Mouse (Mus musculus): ENCODE data around the gene Ptpn1. TPM values are rescaled to one million over a fixed set of nuclear protein-coding genes. Genes with fewer than 3 reads are reported as not detected.

Gene Ptpn1
- polyA plus RNA-seq, 1 experiment from 2014 or later = 89.8 TPM

DNA sequence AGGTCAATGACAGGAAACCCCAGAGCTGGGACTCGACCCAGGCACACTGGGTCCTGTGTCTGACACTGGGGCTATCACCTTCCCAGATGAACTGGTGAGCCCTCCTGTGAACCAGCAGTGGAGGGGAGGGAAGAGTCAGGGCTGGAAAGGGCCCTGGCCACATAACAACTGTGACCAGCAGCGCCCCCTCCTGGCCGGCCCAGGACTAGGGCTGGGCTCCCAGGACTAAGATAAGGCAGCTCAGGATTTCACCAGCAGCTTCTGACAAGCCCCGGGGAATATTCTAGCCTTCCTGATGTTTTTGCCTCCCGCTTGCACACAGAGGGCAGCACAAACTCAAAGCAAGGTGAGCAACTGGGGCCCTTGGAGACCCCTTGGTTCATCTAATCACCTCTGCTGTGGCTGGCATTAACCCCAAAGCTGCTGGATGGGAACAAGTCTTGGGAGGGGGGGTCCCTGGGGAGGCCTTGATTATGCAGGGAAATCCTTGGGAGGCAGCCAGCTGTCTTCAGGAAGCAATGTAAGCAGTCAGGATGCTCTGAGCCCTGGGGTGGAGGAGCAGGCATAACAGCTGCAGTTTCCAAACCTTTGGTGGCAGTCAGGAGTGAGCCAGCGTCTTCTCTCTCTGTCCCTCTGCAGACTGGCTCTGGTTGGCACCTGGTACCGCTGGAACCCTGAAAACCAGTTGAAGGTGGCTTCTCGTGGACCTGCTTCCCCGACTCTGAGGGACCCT is 78.2 kb downstream of the Ptpn1 start, which contains the start of gene Ripor3:
Ripor3 (minus strand) TSS at position 683 of the 733 bp plus-strand sequence.
- no peak within 1 kb of the TSS for H3K9ac ChIP-seq (ENCODE audit: low read length)
- H3K4me2 ChIP-seq = no peak within 1 kb of the TSS
- H3K36me3 ChIP-seq (ENCODE audit: control insufficient read depth, insufficient read depth, low read length) = no peaks in the 10 kb centered on the region
- peak; percentile 95 for DNase-seq (ENCODE audit: low spot score, missing footprints)
- H3K9me3 ChIP-seq (ENCODE audit: control insufficient read depth, low read length) = no peaks in the 10 kb centered on the region
- peaks cover 2% of the 10 kb centered on the region; the same call in 1 of the 2 replicates for H3K4me1 ChIP-seq (ENCODE audit: control insufficient read depth, insufficient read depth, low read length)
- no peaks in the 10 kb centered on the region for H3K27me3 ChIP-seq (ENCODE audit: control insufficient read depth, insufficient read depth, low read length)
- no peak for ATAC-seq (ENCODE audit: low FRiP score)
- H3K27ac ChIP-seq (ENCODE audit: low read depth, low read length) = no peak within 1 kb of the TSS
- no peak within 1 kb of the TSS for H3K4me3 ChIP-seq (ENCODE audit: low read depth, low read length)
- 47% methylated on average over 9 of the region's 9 CpGs for WGBS

DNA sequence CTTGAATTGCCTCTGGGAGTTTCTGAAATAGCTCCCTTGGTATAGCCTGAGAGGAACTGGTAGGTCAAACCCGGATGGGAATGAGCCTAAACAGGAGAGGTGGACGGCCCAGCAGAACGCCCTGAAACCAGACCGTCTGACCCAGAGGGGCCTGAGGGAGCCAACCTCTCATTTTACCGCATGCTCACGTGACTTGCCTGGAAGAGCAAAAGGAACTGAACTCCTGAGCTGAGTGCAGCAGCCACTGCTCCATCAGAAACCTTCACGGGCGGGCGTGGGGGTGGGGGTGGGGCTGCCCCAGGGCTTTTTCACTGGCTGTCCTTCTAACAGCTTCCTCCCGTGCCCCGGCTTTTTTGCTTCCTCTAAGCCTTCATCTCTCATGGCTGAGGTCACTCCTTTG is 79.0 kb downstream of the Ptpn1 start:
- no peak for DNase-seq (ENCODE audit: low spot score, missing footprints)
- no peak overlapping the region for H3K4me2 ChIP-seq
- no peaks in the 10 kb centered on the region for H3K36me3 ChIP-seq (ENCODE audit: control insufficient read depth, insufficient read depth, low read length)
- no peaks in the 10 kb centered on the region for H3K9me3 ChIP-seq (ENCODE audit: control insufficient read depth, low read length)
- H3K4me1 ChIP-seq (ENCODE audit: control insufficient read depth, insufficient read depth, low read length) = peaks cover 2% of the 10 kb centered on the region; the same call in 1 of the 2 replicates
- WGBS = 57% methylated on average over 11 of the region's 11 CpGs
- no peak overlapping the region for H3K9ac ChIP-seq (ENCODE audit: low read length)
- H3K27me3 ChIP-seq (ENCODE audit: control insufficient read depth, insufficient read depth, low read length) = no peaks in the 10 kb centered on the region
- H3K27ac ChIP-seq (ENCODE audit: low read depth, low read length) = no peak overlapping the region
- no peak overlapping the region for H3K4me3 ChIP-seq (ENCODE audit: low read depth, low read length)
- no peak for ATAC-seq (ENCODE audit: low FRiP score)

GRCm38 (mm10) chr2:168016951-168017391 is 85.1 kb downstream of the Ptpn1 start:
- Histone ChIP-seq H3K27me3 (ENCODE audit: control insufficient read depth, insufficient read depth, low read length) (no peaks in the 10 kb centered on the region), H3K9ac (ENCODE audit: low read length) (no peak overlapping the region), H3K4me1 (ENCODE audit: control insufficient read depth, insufficient read depth, low read length) (no peaks in the 10 kb centered on the region; the same call in 1 of the 2 replicates), H3K4me3 (ENCODE audit: low read depth, low read length) (no peak overlapping the region), H3K36me3 (ENCODE audit: control insufficient read depth, insufficient read depth, low read length) (no peaks in the 10 kb centered on the region), H3K9me3 (ENCODE audit: control insufficient read depth, low read length) (no peaks in the 10 kb centered on the region), H3K27ac (ENCODE audit: low read depth, low read length) (no peak overlapping the region), H3K4me2 (no peak overlapping the region)
- WGBS = 29% methylated on average over 5 of the region's 5 CpGs
- ATAC-seq (ENCODE audit: low FRiP score) (no peak), DNase-seq (ENCODE audit: low spot score, missing footprints) (peak; percentile 95)

DNA sequence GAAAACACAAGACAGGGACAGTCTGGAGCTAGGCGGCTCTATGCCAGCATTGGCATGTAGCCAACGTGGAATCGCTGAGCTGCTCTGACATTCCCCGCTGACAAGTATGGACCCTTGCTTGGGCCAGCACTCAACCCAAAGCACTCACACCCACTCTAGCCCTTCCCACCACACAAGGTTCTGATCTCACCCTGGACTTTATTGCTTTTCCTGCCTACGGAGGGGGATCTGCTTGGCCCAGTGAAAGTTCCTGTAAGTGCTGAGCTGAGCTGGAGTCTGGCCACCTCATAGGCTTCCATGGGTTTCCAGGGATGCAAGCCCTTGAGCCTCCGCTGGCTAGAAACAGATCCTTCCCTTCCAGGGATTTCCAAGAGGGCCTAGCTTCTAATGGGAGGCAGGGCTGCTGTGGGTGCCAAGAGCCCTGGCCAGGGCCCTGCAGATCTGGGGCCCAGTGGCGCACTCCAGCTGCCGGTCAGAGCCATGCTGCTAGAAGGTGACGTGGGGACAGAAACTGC is 87.4 kb downstream of the Ptpn1 start:
- no peaks in the 10 kb centered on the region for H3K9me3 ChIP-seq (ENCODE audit: control insufficient read depth, low read length)
- no peak overlapping the region for H3K4me2 ChIP-seq
- H3K4me1 ChIP-seq (ENCODE audit: control insufficient read depth, insufficient read depth, low read length) = no peaks in the 10 kb centered on the region; the same call in 1 of the 2 replicates
- 91% methylated on average over 9 of the region's 9 CpGs for WGBS
- H3K36me3 ChIP-seq (ENCODE audit: control insufficient read depth, insufficient read depth, low read length) = no peaks in the 10 kb centered on the region
- no peak for ATAC-seq (ENCODE audit: low FRiP score)
- DNase-seq (ENCODE audit: low spot score, missing footprints) = no peak
- H3K9ac ChIP-seq (ENCODE audit: low read length) = no peak overlapping the region
- H3K27me3 ChIP-seq (ENCODE audit: control insufficient read depth, insufficient read depth, low read length) = no peaks in the 10 kb centered on the region
- H3K4me3 ChIP-seq (ENCODE audit: low read depth, low read length) = no peak overlapping the region
- no peak overlapping the region for H3K27ac ChIP-seq (ENCODE audit: low read depth, low read length)

- H3K36me3 ChIP-seq (ENCODE audit: control insufficient read depth, insufficient read depth, low read length) = no peaks in the 10 kb centered on the region
Observed at GRCm38 (mm10) chr2:168023763-168024402, 92.0 kb downstream of the Ptpn1 start.

DNA sequence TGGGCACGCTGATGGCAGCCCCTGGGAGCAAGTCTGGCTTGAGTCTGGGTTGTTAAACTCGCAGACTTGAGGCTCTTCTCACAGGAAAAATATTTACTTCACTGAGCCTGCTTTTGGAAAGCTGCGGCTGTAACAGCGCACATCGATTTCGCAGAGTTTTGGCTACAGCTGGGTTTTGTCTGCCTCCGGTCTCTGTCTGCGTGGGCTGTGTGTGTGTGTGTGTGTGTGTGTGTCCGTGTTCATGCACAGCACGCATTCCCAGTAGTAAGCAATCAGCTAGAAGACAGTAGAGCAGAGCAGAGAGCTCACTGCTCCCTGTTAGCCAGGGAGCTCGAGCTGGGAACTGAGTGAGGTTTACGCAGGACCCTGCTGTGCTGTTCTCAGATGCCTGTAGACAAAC is 93.3 kb downstream of the Ptpn1 start:
- Histone ChIP-seq H3K4me2 (no peak overlapping the region), H3K36me3 (ENCODE audit: control insufficient read depth, insufficient read depth, low read length) (no peaks in the 10 kb centered on the region), H3K27me3 (ENCODE audit: control insufficient read depth, insufficient read depth, low read length) (no peaks in the 10 kb centered on the region), H3K4me1 (ENCODE audit: control insufficient read depth, insufficient read depth, low read length) (no peaks in the 10 kb centered on the region), H3K27ac (ENCODE audit: low read depth, low read length) (no peak overlapping the region), H3K4me3 (ENCODE audit: low read depth, low read length) (no peak overlapping the region), H3K9ac (ENCODE audit: low read length) (no peak overlapping the region), H3K9me3 (ENCODE audit: control insufficient read depth, low read length) (peaks cover 2% of the 10 kb centered on the region; the same call in 1 of the 2 replicates)
- 65% methylated on average over 12 of the region's 12 CpGs for WGBS
- no peak for ATAC-seq (ENCODE audit: low FRiP score)
- no peak for DNase-seq (ENCODE audit: low spot score, missing footprints)

More at GRCm38 (mm10) chr2:168023763-168024402, 92.0 kb downstream of the Ptpn1 start:
- ATAC-seq (ENCODE audit: low FRiP score) (no peak), DNase-seq (ENCODE audit: low spot score, missing footprints) (no peak)
- no peaks in the 10 kb centered on the region for H3K4me1 ChIP-seq (ENCODE audit: control insufficient read depth, insufficient read depth, low read length)
- H3K9ac ChIP-seq (ENCODE audit: low read length) = no peak overlapping the region
- H3K27me3 ChIP-seq (ENCODE audit: control insufficient read depth, insufficient read depth, low read length) = no peaks in the 10 kb centered on the region
- no peak overlapping the region for H3K4me2 ChIP-seq
- peaks cover 2% of the 10 kb centered on the region; the same call in 1 of the 2 replicates for H3K9me3 ChIP-seq (ENCODE audit: control insufficient read depth, low read length)
- no peak overlapping the region for H3K4me3 ChIP-seq (ENCODE audit: low read depth, low read length)
- no peak overlapping the region for H3K27ac ChIP-seq (ENCODE audit: low read depth, low read length)
- 71% methylated on average over 3 of the region's 3 CpGs for WGBS

GRCm38 (mm10) chr2:168025882-168026281 is 94.0 kb downstream of the Ptpn1 start:
- Histone ChIP-seq H3K9me3 (ENCODE audit: control insufficient read depth, low read length) (peaks cover 2% of the 10 kb centered on the region; the same call in 1 of the 2 replicates), H3K4me3 (ENCODE audit: low read depth, low read length) (no peak overlapping the region), H3K27me3 (ENCODE audit: control insufficient read depth, insufficient read depth, low read length) (no peaks in the 10 kb centered on the region), H3K4me1 (ENCODE audit: control insufficient read depth, insufficient read depth, low read length) (no peaks in the 10 kb centered on the region), H3K4me2 (no peak overlapping the region), H3K27ac (ENCODE audit: low read depth, low read length) (no peak overlapping the region), H3K9ac (ENCODE audit: low read length) (no peak overlapping the region), H3K36me3 (ENCODE audit: control insufficient read depth, insufficient read depth, low read length) (no peaks in the 10 kb centered on the region)
- WGBS = 88% methylated on average over 8 of the region's 8 CpGs
- DNase-seq (ENCODE audit: low spot score, missing footprints) (no peak), ATAC-seq (ENCODE audit: low FRiP score) (no peak)

GRCm38 (mm10) chr2:168026467-168026866 is 94.6 kb downstream of the Ptpn1 start:
- ATAC-seq (ENCODE audit: low FRiP score) (no peak), DNase-seq (ENCODE audit: low spot score, missing footprints) (no peak)
- Histone ChIP-seq H3K9me3 (ENCODE audit: control insufficient read depth, low read length) (peaks cover 2% of the 10 kb centered on the region; the same call in 1 of the 2 replicates), H3K9ac (ENCODE audit: low read length) (no peak overlapping the region), H3K4me2 (no peak overlapping the region), H3K27ac (ENCODE audit: low read depth, low read length) (no peak overlapping the region), H3K4me3 (ENCODE audit: low read depth, low read length) (no peak overlapping the region), H3K4me1 (ENCODE audit: control insufficient read depth, insufficient read depth, low read length) (no peaks in the 10 kb centered on the region), H3K36me3 (ENCODE audit: control insufficient read depth, insufficient read depth, low read length) (no peaks in the 10 kb centered on the region), H3K27me3 (ENCODE audit: control insufficient read depth, insufficient read depth, low read length) (no peaks in the 10 kb centered on the region)
- WGBS = 51% methylated on average over 3 of the region's 3 CpGs

GRCm38 (mm10) chr2:168028376-168028775 is 96.5 kb downstream of the Ptpn1 start:
- WGBS = 95% methylated on average over 3 of the region's 3 CpGs
- ATAC-seq (ENCODE audit: low FRiP score) (no peak), DNase-seq (ENCODE audit: low spot score, missing footprints) (no peak)
- H3K36me3 ChIP-seq (ENCODE audit: control insufficient read depth, insufficient read depth, low read length) = no peaks in the 10 kb centered on the region
- no peaks in the 10 kb centered on the region for H3K4me1 ChIP-seq (ENCODE audit: control insufficient read depth, insufficient read depth, low read length)
- no peak overlapping the region for H3K4me2 ChIP-seq
- peaks cover 2% of the 10 kb centered on the region; the same call in 1 of the 2 replicates for H3K9me3 ChIP-seq (ENCODE audit: control insufficient read depth, low read length)
- H3K27me3 ChIP-seq (ENCODE audit: control insufficient read depth, insufficient read depth, low read length) = no peaks in the 10 kb centered on the region
- no peak overlapping the region for H3K27ac ChIP-seq (ENCODE audit: low read depth, low read length)
- H3K9ac ChIP-seq (ENCODE audit: low read length) = no peak overlapping the region
- H3K4me3 ChIP-seq (ENCODE audit: low read depth, low read length) = no peak overlapping the region
